Mouse (Mus musculus): Measurements from ENCODE around the gene Zfp174. TPM values are rescaled to one million over a fixed set of nuclear protein-coding genes. Genes with fewer than 3 reads are reported as not detected.
A peak's percentile ranks its signal among the peaks of the same experiment; 100 is the strongest.
"Not testable (repeated sequence)": the region's sequence is repeated elsewhere in the genome, so short reads cannot be mapped to it uniquely, and the experiment has no call there.

Gene Zfp174
- 0.64 and 1.4 TPM in 2 replicates for total RNA-seq (2014; fragmentation: Nextera tagmentation)
- total RNA-seq (2017): 0.60 and 0.77 TPM in 2 replicates

GRCm38 (mm10) chr16:3846711-3847518, at the start of gene Zfp174:
Gene Zfp174 (plus strand): TSS chr16:3847268.
- peak; percentile 96 for ATAC-seq (replicated peaks; ENCODE audit: poor library complexity, severe bottlenecking)

GRCm38 (mm10) chr16:3808176-3808575, 38.9 kb upstream of the Zfp174 start:
- ATAC-seq (replicated peaks; ENCODE audit: poor library complexity, severe bottlenecking): no peak

DNA sequence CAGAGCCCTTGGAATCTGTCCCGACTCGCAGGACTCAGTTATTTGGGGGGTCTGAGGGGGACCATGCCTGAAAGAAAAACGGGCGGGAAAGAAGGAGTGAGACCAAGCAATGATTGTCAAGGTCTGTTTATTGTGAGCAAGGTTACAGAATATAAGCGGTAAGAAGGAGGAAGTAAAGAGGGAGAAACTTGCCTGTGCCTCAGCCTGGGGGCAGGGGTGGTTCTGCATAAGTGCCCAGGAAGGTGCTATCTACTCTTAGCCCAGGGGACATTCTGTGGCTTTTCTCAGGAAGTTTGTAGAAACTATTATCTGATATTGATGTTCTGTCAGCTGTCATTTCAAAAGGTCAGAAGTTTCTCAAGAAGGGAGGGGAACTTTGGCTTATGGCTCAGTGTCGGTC, 32.4 kb upstream of the Zfp174 start:
- ATAC-seq (replicated peaks; ENCODE audit: poor library complexity, severe bottlenecking): not testable (repeated sequence)

GRCm38 (mm10) chr16:3820202-3820601, 26.9 kb upstream of the Zfp174 start:
- no peak for ATAC-seq (replicated peaks; ENCODE audit: poor library complexity, severe bottlenecking)

DNA sequence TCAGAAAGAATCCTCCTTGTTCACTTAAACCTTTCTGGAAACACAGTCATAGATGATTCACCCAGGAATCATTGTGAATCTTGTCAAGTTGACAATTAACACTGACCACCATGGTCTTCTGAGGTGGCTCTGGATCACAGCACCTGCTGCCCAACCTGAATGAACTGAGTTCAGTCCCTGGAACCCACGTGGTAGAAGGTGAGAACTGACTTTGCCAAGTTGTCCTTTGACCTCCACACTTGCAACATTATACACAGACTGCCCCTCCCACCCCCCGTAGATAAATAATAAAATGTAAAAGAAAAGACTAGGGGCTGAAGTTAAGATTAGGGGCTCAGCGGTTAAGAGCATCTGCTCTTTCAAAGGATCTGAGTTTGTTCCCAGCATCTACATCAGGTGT, 19.0 kb upstream of the Zfp174 start:
- ATAC-seq (replicated peaks; ENCODE audit: poor library complexity, severe bottlenecking): no peak

- ATAC-seq (replicated peaks; ENCODE audit: poor library complexity, severe bottlenecking): peak; percentile 40; the same call in 1 of the 2 replicates
Observed at GRCm38 (mm10) chr16:3829727-3830126, 17.3 kb upstream of the Zfp174 start.

DNA sequence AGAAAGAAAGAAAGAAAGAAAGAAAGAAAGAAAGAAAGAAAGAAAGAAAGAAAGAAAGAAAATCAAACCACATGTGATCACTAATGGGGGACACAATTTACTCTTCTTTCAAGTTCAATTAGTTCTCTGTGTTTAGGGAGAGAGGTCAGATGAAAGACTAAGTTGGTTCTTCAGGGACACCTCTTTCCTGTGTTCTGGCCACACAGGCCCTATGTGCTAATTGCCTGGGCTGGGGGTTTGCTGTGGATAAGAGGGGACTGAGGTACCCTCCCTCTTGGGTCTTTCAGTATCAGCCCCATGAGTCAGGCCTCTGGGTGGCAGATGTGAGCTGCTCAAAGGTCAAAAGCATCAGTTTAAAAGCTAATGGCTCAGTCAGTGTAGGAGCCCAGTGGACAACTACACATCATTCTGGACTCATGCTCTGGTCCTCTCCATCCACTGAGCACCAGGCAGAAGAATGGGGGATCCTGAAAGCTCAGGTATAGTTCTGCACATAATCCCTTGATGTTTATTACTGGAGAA, 16.4 kb upstream of the Zfp174 start, which contains the start of gene Olfr15:
Gene Olfr15, plus strand, starts transcription at position 291 of the 522 bp plus-strand sequence.
- ATAC-seq (replicated peaks; ENCODE audit: poor library complexity, severe bottlenecking): no peak

DNA sequence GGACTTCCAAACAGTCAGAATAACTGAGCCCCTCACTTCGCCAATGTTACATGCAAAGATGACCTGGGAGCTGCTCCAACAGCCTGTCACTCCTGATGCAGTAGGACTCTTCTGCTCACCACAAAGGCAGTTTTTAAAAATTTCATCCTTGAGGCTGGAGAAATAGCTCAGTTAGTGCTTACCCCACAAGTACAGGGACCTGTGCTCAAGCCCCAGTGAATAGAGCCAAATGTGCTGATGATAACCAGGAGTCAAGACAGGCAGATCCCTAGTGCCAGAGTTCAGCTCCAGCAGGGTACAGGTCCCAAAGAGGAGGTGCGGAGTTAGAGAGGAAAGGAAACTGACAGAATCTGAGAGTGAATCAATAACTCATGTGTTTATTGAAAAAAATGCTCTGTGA, 11.6 kb upstream of the Zfp174 start:
- ATAC-seq (replicated peaks; ENCODE audit: poor library complexity, severe bottlenecking): no peak

DNA sequence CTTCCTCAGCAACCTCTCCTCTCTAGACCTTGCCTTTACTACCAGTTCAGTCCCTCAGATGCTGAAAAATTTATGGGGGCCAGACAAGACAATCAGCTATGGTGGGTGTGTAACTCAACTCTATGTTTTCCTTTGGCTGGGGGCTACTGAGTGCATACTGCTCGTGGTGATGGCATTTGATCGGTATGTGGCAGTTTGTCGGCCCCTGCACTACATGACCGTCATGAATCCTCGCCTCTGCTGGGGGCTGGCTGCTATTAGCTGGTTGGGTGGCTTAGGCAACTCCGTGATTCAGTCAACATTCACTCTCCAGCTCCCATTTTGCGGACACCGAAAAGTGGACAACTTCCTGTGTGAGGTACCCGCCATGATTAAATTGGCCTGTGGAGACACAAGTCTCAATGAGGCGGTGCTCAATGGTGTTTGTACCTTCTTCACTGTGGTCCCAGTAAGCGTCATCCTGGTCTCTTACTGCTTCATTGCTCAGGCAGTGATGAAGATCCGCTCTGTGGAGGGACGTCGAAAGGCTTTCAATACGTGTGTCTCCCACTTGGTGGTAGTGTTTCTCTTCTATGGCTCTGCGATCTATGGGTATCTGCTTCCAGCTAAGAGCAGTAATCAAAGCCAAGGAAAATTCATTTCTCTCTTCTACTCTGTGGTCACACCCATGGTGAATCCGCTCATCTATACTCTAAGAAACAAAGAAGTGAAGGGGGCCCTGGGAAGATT, 7.7 kb upstream of the Zfp174 start:
- 0 out of 2 replicates have a peak, but pooled peaks have one; percentile 33 for ATAC-seq (replicated peaks; ENCODE audit: poor library complexity, severe bottlenecking)

DNA sequence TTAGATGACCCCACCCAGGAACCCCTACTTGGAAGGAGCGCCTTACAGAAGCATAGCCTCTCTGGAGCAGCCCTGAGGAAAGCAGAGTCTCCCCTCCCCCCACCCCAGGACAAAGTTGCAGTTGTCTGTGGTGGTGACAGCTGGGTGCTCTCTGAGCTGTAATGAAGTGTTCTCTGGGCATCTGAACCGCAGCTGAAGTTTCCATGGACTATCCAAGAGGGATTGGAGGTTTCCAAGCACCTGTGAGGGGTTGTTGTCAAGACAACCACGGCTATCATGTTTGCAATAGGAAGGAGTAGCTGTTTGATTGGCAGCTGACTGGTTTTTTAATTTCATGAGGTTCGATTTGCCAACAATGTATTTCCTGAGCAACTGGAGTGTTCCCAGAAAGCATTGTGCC, 4.1 kb upstream of the Zfp174 start:
- peak; percentile 5; the same call in 1 of the 2 replicates for ATAC-seq (replicated peaks; ENCODE audit: poor library complexity, severe bottlenecking)

DNA sequence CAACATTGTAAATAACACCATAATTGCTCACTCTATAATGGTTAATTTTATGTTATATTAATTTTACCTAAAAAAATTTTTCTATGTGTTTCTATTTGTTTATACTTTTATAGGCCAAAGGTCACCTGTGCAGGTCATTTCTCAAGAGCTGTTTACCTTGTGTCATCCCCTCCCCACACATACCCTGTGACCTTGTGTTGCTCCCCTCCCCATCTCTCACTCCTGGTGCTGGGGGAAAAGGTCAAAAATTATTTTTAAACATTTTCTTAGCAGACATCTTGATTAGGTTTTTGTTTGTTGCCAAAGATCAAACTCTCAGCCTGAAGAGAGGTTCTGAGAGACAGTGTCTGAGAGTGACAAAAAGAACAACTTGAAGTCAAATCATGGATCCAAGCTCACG, 3.3 kb upstream of the Zfp174 start:
- no peak for ATAC-seq (replicated peaks; ENCODE audit: poor library complexity, severe bottlenecking)

GRCm38 (mm10) chr16:3847871-3848270, 803 bp downstream of the Zfp174 start:
- no peak for ATAC-seq (replicated peaks; ENCODE audit: poor library complexity, severe bottlenecking)

DNA sequence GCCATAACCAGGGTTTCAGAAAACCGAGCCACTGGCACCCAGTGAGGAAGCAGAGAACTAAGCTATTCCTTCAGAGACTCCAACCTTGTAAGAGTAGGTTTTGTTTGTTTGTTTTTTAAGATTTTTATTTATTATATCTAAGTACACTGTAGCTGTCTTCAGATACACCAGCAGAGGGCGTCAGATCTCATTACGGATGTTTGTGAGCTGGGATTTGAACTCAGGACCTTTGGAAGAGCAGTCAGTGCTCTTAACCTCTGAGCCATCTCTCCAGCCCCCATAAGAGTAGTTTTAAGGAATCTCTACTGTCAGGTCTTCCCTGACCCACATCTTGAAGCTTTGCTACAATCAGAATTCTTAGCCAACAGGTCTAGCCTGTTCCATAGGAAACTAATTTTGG, 1.3 kb downstream of the Zfp174 start:
- ATAC-seq (replicated peaks; ENCODE audit: poor library complexity, severe bottlenecking): no peak

GRCm38 (mm10) chr16:3851301-3851700, 4.2 kb downstream of the Zfp174 start:
- ATAC-seq (replicated peaks; ENCODE audit: poor library complexity, severe bottlenecking): not testable (repeated sequence)

GRCm38 (mm10) chr16:3852586-3852985, 5.5 kb downstream of the Zfp174 start:
- no peak for ATAC-seq (replicated peaks; ENCODE audit: poor library complexity, severe bottlenecking)

DNA sequence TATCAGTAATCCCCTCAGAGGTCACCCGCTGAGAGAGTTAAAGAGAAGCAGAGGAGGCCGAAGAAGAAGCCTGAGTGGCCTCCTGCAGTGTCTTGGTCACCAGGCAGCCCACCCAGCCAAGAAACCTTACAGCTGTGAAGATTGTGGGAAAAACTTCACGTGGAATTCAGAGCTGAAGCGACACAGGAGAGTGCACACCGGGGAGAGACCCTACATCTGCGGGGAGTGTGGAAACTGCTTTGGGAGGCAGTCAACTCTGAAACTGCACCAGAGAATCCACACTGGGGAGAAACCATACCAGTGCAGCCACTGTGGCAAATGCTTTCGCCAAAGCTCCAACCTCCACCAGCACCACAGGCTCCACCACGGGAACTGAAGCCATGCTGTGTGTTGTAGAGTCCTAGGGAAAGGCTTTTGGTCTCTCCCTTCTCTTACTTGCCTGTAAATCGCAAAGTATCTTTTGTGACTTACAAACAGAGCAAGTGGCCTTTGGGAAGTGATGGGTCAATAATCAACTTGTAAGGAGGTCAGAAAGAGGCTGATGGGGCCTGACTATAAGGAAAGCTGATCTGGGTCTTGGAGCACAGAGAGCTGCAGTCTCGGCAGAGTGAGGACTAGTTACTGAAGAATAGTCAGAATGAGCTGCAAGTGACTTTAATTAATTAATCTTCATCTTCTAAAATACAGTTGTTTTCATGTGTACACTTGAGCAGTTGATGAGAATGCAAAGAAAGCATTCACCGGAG, 7.5 kb downstream of the Zfp174 start:
- ATAC-seq (replicated peaks; ENCODE audit: poor library complexity, severe bottlenecking): no peak

DNA sequence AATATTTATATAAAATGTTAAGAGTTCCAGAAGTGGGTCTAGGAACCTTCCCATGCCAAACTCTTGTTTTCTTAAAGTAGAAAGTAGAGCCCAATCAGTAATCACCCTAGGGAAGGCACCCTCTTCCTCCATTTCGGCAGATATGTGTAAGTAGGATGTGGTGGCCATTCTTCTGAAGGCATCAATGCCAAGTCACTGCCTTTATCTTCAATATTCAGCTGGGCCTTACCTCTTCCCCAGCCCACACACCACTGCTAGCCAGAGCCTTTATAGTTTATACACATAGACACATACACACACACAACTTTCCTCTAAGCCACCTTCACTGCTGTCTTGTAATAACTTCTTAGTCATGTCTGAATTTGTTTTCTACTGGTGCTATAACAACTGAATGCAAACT, 8.7 kb downstream of the Zfp174 start:
- ATAC-seq (replicated peaks; ENCODE audit: poor library complexity, severe bottlenecking): no peak

GRCm38 (mm10) chr16:3859254-3859653, 12.2 kb downstream of the Zfp174 start:
- peak; percentile 55 for ATAC-seq (replicated peaks; ENCODE audit: poor library complexity, severe bottlenecking)

- peak; percentile 45 for ATAC-seq (replicated peaks; ENCODE audit: poor library complexity, severe bottlenecking)
Observed at GRCm38 (mm10) chr16:3871815-3872214, 24.7 kb downstream of the Zfp174 start.
